ENCODE assay signal across 8 mouse cellular contexts in genomic region chr9:14500916-14501424, GRCm38 (mm10). TPM values are rescaled to one million over a fixed set of nuclear protein-coding genes. Genes with fewer than 3 reads are reported as not detected.
DNase-seq lines count a peak whose midpoint lies in the region; ATAC-seq and TF ChIP-seq lines count a peak whose summit lies in the region.

No protein-coding gene starts in this region.

- no peaks in the 10 kb centered on the region for H3K9me3 ChIP-seq in intestine, embryonic 15.5 days
- H3K9me3 ChIP-seq in neural tube, embryonic 15.5 days (replicated peaks) = no peaks in the 10 kb centered on the region

- no peak overlapping the region for H3K27ac ChIP-seq in cortical plate, adult 2 months (ENCODE audit: insufficient read depth, low read length)
- peak overlapping the region; percentile 49; the same call in 1 of the 2 replicates for H3K27ac ChIP-seq in intestine, embryonic 15.5 days
- peak overlapping the region; percentile 80 for H3K27ac ChIP-seq in neural tube, embryonic 15.5 days (replicated peaks)

- ATAC-seq in intestine, embryonic 15.5 days = no peak
- no peak for ATAC-seq in neural tube, embryonic 15.5 days (ENCODE audit: low FRiP score)

- TF ChIP-seq POLR2A in lung, adult 2 months (IDR thresholded peaks at IDR 0.05; ENCODE audit: borderline replicate concordance, extremely low read depth, low read depth, low read length) = no peak
- no peak for TF ChIP-seq POLR2A in cortical plate, adult 2 months (IDR thresholded peaks at IDR 0.05; ENCODE audit: extremely low read depth, insufficient read depth, low read length)

- peak overlapping the region; percentile 53 for H3K4me2 ChIP-seq in intestine, embryonic 15.5 days (replicated peaks)
- H3K4me2 ChIP-seq in neural tube, embryonic 15.5 days = peak overlapping the region; percentile 73

- peak overlapping the region; percentile 94 for H3K4me3 ChIP-seq in lung, adult 2 months (replicated peaks; ENCODE audit: extremely low read depth, low read depth, low read length)
- peak overlapping the region; percentile 84 for H3K4me3 ChIP-seq in cortical plate, adult 2 months (ENCODE audit: insufficient read depth, low read length)
- peak overlapping the region; percentile 57 for H3K4me3 ChIP-seq in intestine, embryonic 15.5 days (replicated peaks)
- peak overlapping the region; percentile 72 for H3K4me3 ChIP-seq in neural tube, embryonic 15.5 days (replicated peaks)

- H3K9ac ChIP-seq in intestine, embryonic 15.5 days = peak overlapping the region; percentile 65
- H3K9ac ChIP-seq in neural tube, embryonic 15.5 days (replicated peaks) = peak overlapping the region; percentile 78

- H3K4me1 ChIP-seq in lung, adult 2 months (ENCODE audit: control insufficient read depth, insufficient read depth, low read length) = no peaks in the 10 kb centered on the region
- peaks cover 2% of the 10 kb centered on the region; the same call in 1 of the 2 replicates for H3K4me1 ChIP-seq in cortical plate, adult 2 months (ENCODE audit: control insufficient read depth, insufficient read depth, low read length)
- H3K4me1 ChIP-seq in intestine, embryonic 15.5 days (replicated peaks) = 0 out of 2 replicates have a peak, but pooled peaks cover 2% of the 10 kb centered on the region
- H3K4me1 ChIP-seq in neural tube, embryonic 15.5 days = peaks cover 19% of the 10 kb centered on the region

- no peak for TF ChIP-seq CTCF in lung, adult 2 months (IDR thresholded peaks at IDR 0.05; ENCODE audit: insufficient read depth, low read length)
- no peak for TF ChIP-seq CTCF in cortical plate, adult 2 months (IDR thresholded peaks at IDR 0.05; ENCODE audit: extremely low read depth, insufficient read depth, low read length)

- DNase-seq in lung, adult 2 months = no peak
- DNase-seq in lung, postnatal 14 days = no peak
- DNase-seq in cerebellum, adult 9-11 months = no peak
- DNase-seq in cerebellum, adult 11 months = no peak
- DNase-seq in thymus, postnatal 4 days = no peak

- peaks cover 18% of the 10 kb centered on the region for H3K36me3 ChIP-seq in intestine, embryonic 15.5 days
- peaks cover 34% of the 10 kb centered on the region for H3K36me3 ChIP-seq in neural tube, embryonic 15.5 days

- 3% methylated on average over 10 of the region's 10 CpGs for WGBS in lung, adult 2 months
- 5% methylated on average over 10 of the region's 10 CpGs for WGBS in intestine, embryonic 15.5 days
- WGBS in neural tube, embryonic 15.5 days = 5% methylated on average over 10 of the region's 10 CpGs

- H3K27me3 ChIP-seq in intestine, embryonic 15.5 days (replicated peaks) = no peaks in the 10 kb centered on the region
- H3K27me3 ChIP-seq in neural tube, embryonic 15.5 days (replicated peaks) = no peaks in the 10 kb centered on the region

RNA-seq across cellular contexts. Expression of gene Cwc15, which starts 0.6 kb away (rescaled TPM):
- polyA plus RNA-seq in lung, adult 2 months (2012; rRNA removed) = 7.9 and 12.5 TPM in 2 replicates
- 100 and 101 TPM in 2 replicates for polyA plus RNA-seq in cortical plate, adult 2 months (2012; rRNA removed)
- 132 and 154 TPM in 2 replicates for polyA plus RNA-seq in intestine, embryonic 15.5 days (2015; fragmentation: Nextera tagmentation; extraction: Ambion mirVana)
- polyA plus RNA-seq in neural tube, embryonic 15.5 days (2015; fragmentation: Nextera tagmentation; extraction: Ambion mirVana) = 146 and 154 TPM in 2 replicates

RNA-seq across cellular contexts. Expression of gene Kdm4d, which starts 0.7 kb away (rescaled TPM):
- polyA plus RNA-seq in lung, adult 2 months (2012; rRNA removed) = 0.12 and 0.21 TPM in 2 replicates
- polyA plus RNA-seq in cortical plate, adult 2 months (2012; rRNA removed) = 0.96 and 1.0 TPM in 2 replicates
- 0.23 and 0.35 TPM in 2 replicates for polyA plus RNA-seq in intestine, embryonic 15.5 days (2015; fragmentation: Nextera tagmentation; extraction: Ambion mirVana)
- 0.82 and 0.95 TPM in 2 replicates for polyA plus RNA-seq in neural tube, embryonic 15.5 days (2015; fragmentation: Nextera tagmentation; extraction: Ambion mirVana)
